Mouse (Mus musculus) small intestine, adult 2 months (tissue): ENCODE data around the gene Csmd2.

Source experiments
- CTCF ChIP-seq: fragments of 200-500 bp; IDR thresholded peaks from 2 replicates; pipeline ENCODE4 v1.5.1; 2012; ENCODE audit warnings: low read depth, mild to moderate bottlenecking, control low read depth, inconsistent platforms, low read length, moderate library complexity, mixed read lengths; ENCODE audit not compliant: insufficient replicate concordance, insufficient read length; ENCODE audit errors: extremely low read depth
- POLR2A ChIP-seq: fragments of 200-500 bp; IDR thresholded peaks from 2 replicates; pipeline ENCODE4 v1.6.1; 2012; ENCODE audit warnings: low read depth, mild to moderate bottlenecking, control low read depth, inconsistent platforms, low read length, moderate library complexity

- TF ChIP-seq POLR2A (no peak), CTCF (no peak)
Measured at GRCm38 (mm10) chr4:128171701-128172100, 184.0 kb downstream of the Csmd2 start.
